Mouse (Mus musculus) hindbrain, embryonic 14.5 days (tissue): Measurements from ENCODE around the gene Zcchc9. TPM values are rescaled to one million over a fixed set of nuclear protein-coding genes. Genes with fewer than 3 reads are reported as not detected.

ENCODE experiments used
- ATAC-seq: fragments of 200-750 bp; cut with Nextera tagmentation; 2 replicates; pipeline ENCODE4 v1.8.0; 2017; ENCODE audit warnings: moderate number of reproducible peaks, mild to moderate bottlenecking, moderate TSS enrichment, moderate library complexity; ENCODE audit not compliant: low FRiP score
- DNase-seq: peaks from one replicate; pipeline ENCODE4 v3.0.0-alpha.2; 2015; ENCODE audit warnings: low spot score
- H3K27ac ChIP-seq: fragments of 300-500 bp; sonication (generic); 2 replicates; pipeline ENCODE4 v1.5.1; 2014; ENCODE audit warnings: mild to moderate bottlenecking, moderate library complexity
- H3K27me3 ChIP-seq: fragments of 300-500 bp; sonication (generic); 2 replicates; pipeline ENCODE4 v1.6.1; 2014; ENCODE audit warnings: mild to moderate bottlenecking, low read length, mixed read lengths; ENCODE audit not compliant: control insufficient read depth, insufficient read depth
- H3K36me3 ChIP-seq: fragments of 300-500 bp; sonication (generic); replicated peaks from 2 replicates; pipeline ENCODE4 v1.6.1; 2014; ENCODE audit not compliant: control insufficient read depth, insufficient read depth
- H3K4me1 ChIP-seq: fragments of 300-500 bp; sonication (generic); replicated peaks from 2 replicates; pipeline ENCODE4 v1.6.1; 2014; ENCODE audit warnings: antibody characterized with exemption, low read length, mixed read lengths; ENCODE audit not compliant: control insufficient read depth, insufficient read depth
- H3K4me2 ChIP-seq: fragments of 300-500 bp; sonication (generic); replicated peaks from 2 replicates; pipeline ENCODE4 v1.6.1; 2014; ENCODE audit warnings: mild to moderate bottlenecking, moderate library complexity
- H3K4me3 ChIP-seq: fragments of 300-500 bp; sonication (generic); replicated peaks from 2 replicates; pipeline ENCODE4 v1.5.1; 2014; ENCODE audit warnings: mild to moderate bottlenecking, low read length
- H3K9ac ChIP-seq: fragments of 300-500 bp; sonication (generic); 2 replicates; pipeline ENCODE4 v1.6.1; 2014
- H3K9me3 ChIP-seq: fragments of 300-500 bp; sonication (generic); 2 replicates; pipeline ENCODE4 v1.6.1; 2016; ENCODE audit warnings: low read length; ENCODE audit not compliant: control insufficient read depth
- WGBS: fragments of 180-500 bp; shearing (Covaris S2); extraction: QIAGEN DNeasy Blood & Tissue Kit; methylation state at CpG from one replicate; pipeline ENCODE4 v1.1.7; 2014; 5-methylcytosine and 5-hydroxymethylcytosine counted together
- polyA plus RNA-seq: library from polyadenylated mRNA; unstranded; fragments of >200 nt; fragmentation: Nextera tagmentation; extraction: Ambion mirVana; gene quantifications from 2 replicates; pipeline ENCODE4 v1.2.1, GENCODE M21; 2014

The Zcchc9 gene
- polyA plus RNA-seq, 1 experiment from 2014 or later, result 15.1 TPM

DNA sequence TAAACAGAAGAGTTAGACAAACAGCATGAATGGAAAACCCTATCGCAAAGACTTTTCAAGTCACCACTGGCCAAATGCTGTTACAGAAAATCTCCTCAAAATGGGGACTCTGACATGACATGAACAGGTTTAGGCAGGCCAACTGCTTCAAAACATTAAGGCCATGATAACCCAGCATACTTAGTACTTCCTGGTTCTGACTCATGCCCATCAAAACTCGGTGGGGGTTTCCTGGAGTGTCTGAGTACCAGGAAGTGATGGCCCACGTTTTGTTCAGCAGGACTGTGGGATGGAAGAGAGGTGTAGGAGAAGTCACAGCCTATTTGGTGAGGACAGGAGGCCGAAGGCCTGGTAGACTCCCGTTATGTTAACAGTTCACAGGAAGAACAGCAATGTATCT lies 5.8 kb downstream of the Zcchc9 start:
- no peak for ATAC-seq
- Histone ChIP-seq H3K27me3 (no peaks in the 10 kb centered on the region), H3K9ac (no peak overlapping the region), H3K4me2 (no peak overlapping the region), H3K9me3 (no peaks in the 10 kb centered on the region), H3K27ac (no peak overlapping the region), H3K36me3 (peaks cover 71% of the 10 kb centered on the region), H3K4me1 (peaks cover 5% of the 10 kb centered on the region; the same call in 1 of the 2 replicates), H3K4me3 (no peak overlapping the region)
- WGBS, result 92% methylated on average over 5 of the region's 5 CpGs
- DNase-seq, result no peak

GRCm38 (mm10) chr13:91797442-91797841 lies 10.1 kb downstream of the Zcchc9 start:
- Histone ChIP-seq H3K36me3 (peaks cover 76% of the 10 kb centered on the region), H3K27me3 (no peaks in the 10 kb centered on the region), H3K4me3 (no peak overlapping the region), H3K4me2 (no peak overlapping the region), H3K9me3 (no peaks in the 10 kb centered on the region), H3K27ac (no peak overlapping the region), H3K9ac (no peak overlapping the region), H3K4me1 (no peaks in the 10 kb centered on the region)
- no peak for DNase-seq
- no peak for ATAC-seq
- 90% methylated on average over 10 of the region's 10 CpGs for WGBS

DNA sequence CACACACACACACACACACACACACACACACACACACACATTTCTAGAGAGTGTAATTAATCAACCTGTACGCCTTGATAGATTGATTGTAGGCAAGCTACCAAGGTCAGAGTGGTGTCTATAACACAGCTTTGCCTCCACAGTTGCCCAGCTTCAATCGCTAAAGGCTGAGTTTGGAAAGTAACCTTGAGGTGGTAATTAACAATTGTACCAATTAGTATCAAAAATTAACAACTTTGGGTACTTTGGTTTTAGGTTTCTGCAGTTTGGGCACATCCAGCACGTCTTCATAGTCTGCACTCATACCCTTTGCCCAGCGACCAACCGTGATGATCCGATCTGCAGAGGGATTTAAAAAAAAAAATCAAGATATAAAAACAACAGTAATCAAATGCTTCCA lies 10.6 kb downstream of the Zcchc9 start:
- Histone ChIP-seq H3K4me3 (no peak overlapping the region), H3K4me2 (no peak overlapping the region), H3K27ac (no peak overlapping the region), H3K4me1 (no peaks in the 10 kb centered on the region), H3K36me3 (peaks cover 74% of the 10 kb centered on the region), H3K9me3 (no peaks in the 10 kb centered on the region), H3K27me3 (no peaks in the 10 kb centered on the region), H3K9ac (no peak overlapping the region)
- DNase-seq, result no peak
- WGBS, result 94% methylated on average over 6 of the region's 6 CpGs
- no peak for ATAC-seq

- ATAC-seq (no peak), DNase-seq (no peak)
- 70% methylated on average over 6 of the region's 6 CpGs for WGBS
- Histone ChIP-seq H3K4me3 (no peak overlapping the region), H3K9me3 (no peaks in the 10 kb centered on the region), H3K27me3 (no peaks in the 10 kb centered on the region), H3K27ac (no peak overlapping the region), H3K4me1 (no peaks in the 10 kb centered on the region), H3K9ac (no peak overlapping the region), H3K36me3 (peaks cover 65% of the 10 kb centered on the region), H3K4me2 (no peak overlapping the region)
Measured at GRCm38 (mm10) chr13:91796003-91796402, 11.5 kb downstream of the Zcchc9 start.

DNA sequence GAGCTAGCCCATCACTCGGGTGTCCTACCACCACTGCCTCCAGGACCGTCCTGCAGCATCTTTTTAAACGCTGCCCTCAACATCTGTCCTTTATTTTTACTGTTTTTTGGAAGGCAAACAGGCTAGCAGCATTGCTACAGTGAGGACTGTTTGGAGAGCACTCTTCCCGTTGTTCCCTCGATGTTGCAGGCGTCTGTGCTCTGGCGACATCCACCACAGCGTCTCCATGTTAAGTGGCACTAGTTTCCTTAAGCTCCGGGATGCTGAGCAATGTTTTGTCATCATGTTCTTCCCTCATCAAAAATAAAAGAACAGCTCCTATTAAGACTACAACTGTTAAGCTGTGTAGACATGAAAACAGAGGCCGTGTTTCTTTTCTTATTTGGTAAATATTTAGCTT lies 11.9 kb downstream of the Zcchc9 start:
- Histone ChIP-seq H3K4me3 (no peak overlapping the region), H3K27me3 (no peaks in the 10 kb centered on the region), H3K9ac (no peak overlapping the region), H3K4me2 (no peak overlapping the region), H3K4me1 (no peaks in the 10 kb centered on the region), H3K36me3 (peaks cover 61% of the 10 kb centered on the region), H3K27ac (no peak overlapping the region), H3K9me3 (no peaks in the 10 kb centered on the region)
- ATAC-seq (no peak), DNase-seq (no peak)
- WGBS, result 92% methylated on average over 10 of the region's 10 CpGs

- DNase-seq, result no peak
- WGBS, result 93% methylated on average over 13 of the region's 13 CpGs
- Histone ChIP-seq H3K9me3 (no peaks in the 10 kb centered on the region), H3K9ac (no peak overlapping the region), H3K27me3 (no peaks in the 10 kb centered on the region), H3K36me3 (peaks cover 55% of the 10 kb centered on the region), H3K27ac (no peak overlapping the region), H3K4me1 (no peaks in the 10 kb centered on the region), H3K4me2 (no peak overlapping the region), H3K4me3 (no peak overlapping the region)
- ATAC-seq, result no peak
Measured at GRCm38 (mm10) chr13:91794926-91795436, 12.5 kb downstream of the Zcchc9 start.

DNA sequence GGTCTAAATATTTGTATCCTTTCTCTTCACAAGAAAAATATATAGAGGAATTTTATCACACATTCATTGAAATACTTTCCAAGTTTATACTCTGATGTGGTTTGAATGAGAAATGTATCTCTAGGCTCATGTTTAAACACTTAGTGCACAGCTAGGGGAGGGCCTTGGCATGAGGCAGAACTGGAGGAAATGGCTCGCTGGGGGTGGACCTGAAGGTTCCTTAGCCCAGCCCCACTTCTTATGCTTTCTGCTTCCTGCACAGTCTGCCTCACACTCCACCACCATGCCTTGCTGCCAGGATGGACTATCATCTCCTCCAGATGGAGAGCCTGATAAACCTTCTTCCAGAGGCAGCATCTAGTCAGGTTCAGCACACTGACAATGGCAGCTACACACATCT lies 15.5 kb downstream of the Zcchc9 start:
- Histone ChIP-seq H3K4me3 (no peak overlapping the region), H3K36me3 (peaks cover 26% of the 10 kb centered on the region), H3K4me2 (no peak overlapping the region), H3K4me1 (no peaks in the 10 kb centered on the region), H3K27me3 (no peaks in the 10 kb centered on the region), H3K9me3 (no peaks in the 10 kb centered on the region), H3K9ac (no peak overlapping the region), H3K27ac (no peak overlapping the region)
- WGBS, result 92% methylated on average over 1 of the region's 1 CpGs
- DNase-seq (no peak), ATAC-seq (no peak)

GRCm38 (mm10) chr13:91779892-91780291 lies 27.6 kb downstream of the Zcchc9 start:
- DNase-seq, result no peak
- Histone ChIP-seq H3K4me1 (no peaks in the 10 kb centered on the region), H3K9me3 (no peaks in the 10 kb centered on the region), H3K27ac (no peak overlapping the region), H3K9ac (no peak overlapping the region), H3K36me3 (no peaks in the 10 kb centered on the region), H3K4me3 (no peak overlapping the region), H3K4me2 (no peak overlapping the region), H3K27me3 (no peaks in the 10 kb centered on the region)
- ATAC-seq, result no peak

DNA sequence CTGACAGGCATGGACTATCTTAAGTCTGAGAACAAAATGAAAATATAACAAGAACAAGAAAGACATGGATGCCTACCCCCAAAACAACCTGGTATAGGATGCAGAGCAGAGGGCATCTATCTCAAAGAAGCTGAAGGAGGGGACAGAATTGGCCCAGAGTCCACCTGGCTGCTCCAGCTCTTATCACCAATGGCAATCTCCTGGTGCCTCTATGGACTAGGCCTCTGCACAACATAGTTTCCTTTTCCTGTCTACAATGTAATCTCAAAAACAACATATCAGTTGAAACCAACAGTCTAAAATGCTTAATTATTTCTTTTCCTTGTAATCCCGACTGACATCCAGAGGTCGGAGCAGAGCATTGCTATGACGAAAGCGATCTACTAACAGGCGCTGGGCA lies 29.4 kb downstream of the Zcchc9 start:
- no peak overlapping the region for H3K27ac ChIP-seq
- H3K36me3 ChIP-seq, result no peaks in the 10 kb centered on the region
- H3K9ac ChIP-seq, result no peak overlapping the region
- no peaks in the 10 kb centered on the region for H3K27me3 ChIP-seq
- no peak overlapping the region for H3K4me2 ChIP-seq
- WGBS, result 95% methylated on average over 5 of the region's 5 CpGs
- H3K9me3 ChIP-seq, result no peaks in the 10 kb centered on the region
- H3K4me3 ChIP-seq, result no peak overlapping the region
- DNase-seq (no peak), ATAC-seq (no peak)
- H3K4me1 ChIP-seq, result no peaks in the 10 kb centered on the region
